Mouse (Mus musculus) cerebellum, postnatal 10 days (tissue): ENCODE results near the gene Plscr5.
"Not testable (repeated sequence)": the region's sequence is repeated elsewhere in the genome, so short reads cannot be mapped to it uniquely, and the experiment has no call there.

ENCODE experiments used
- DNase-seq, 2 experiments: peaks; one replicate each; pipeline ENCODE4 v3.0.0; 2021; ENCODE audit warnings: mixed read lengths in 2 of 2

Gene Plscr5

GRCm38 (mm10) chr9:92192636-92193035 lies at the start of gene Plscr5:
Plscr5 (plus strand) TSS chr9:92192936.
- not testable (repeated sequence) for DNase-seq

DNA sequence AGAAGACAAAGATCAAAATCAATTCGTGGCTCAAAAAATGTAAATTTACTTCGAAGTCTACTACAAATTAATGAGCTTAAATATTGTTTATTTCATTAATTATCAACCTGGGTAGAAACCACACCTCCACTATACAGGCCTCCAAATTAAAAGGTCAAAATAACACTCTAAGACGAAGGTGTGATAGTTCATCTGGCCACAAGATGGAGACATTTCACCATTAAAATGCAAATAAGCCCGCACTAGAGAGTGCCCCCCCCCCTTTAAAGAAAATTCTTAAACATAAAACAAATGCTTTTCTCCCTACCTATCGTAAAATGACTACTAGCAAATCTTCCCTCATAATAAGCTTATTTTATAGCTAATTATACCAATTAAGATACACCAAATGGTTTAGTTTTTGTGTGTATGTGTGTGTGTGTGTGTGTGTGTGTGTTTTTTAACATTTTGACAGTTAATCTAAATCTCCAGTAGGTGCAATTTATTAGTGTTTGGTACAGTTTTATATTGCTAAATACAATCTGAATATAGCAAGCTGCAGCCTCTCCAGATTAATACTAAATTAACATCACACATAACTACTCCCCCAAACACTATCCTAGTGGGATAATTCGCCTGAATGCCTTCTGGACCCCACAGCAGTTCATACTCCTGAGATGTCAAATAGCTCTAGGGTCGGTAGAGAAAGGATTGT lies 45.0 kb upstream of the Plscr5 start:
- DNase-seq, result peak; percentile 54 to 77

DNA sequence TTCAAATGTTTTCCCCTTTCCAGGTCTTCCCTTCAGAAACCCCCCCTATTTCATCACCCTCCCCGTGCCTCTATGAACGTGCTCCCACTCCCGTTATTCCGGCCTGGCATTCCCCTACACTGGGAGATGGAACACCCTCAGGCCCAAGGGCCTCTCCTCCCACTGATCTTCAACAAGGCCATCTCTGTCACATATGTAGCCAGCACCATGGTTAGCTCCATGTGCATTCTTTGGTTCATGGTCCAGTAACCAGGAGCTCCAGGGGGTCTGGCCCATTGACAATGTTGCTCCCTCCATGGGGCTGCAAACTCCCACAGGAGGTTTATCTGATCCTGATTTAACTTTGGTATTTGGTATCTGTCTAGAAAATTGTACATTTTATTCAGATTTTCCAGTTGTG lies 30.5 kb upstream of the Plscr5 start:
- DNase-seq, result no peak

DNA sequence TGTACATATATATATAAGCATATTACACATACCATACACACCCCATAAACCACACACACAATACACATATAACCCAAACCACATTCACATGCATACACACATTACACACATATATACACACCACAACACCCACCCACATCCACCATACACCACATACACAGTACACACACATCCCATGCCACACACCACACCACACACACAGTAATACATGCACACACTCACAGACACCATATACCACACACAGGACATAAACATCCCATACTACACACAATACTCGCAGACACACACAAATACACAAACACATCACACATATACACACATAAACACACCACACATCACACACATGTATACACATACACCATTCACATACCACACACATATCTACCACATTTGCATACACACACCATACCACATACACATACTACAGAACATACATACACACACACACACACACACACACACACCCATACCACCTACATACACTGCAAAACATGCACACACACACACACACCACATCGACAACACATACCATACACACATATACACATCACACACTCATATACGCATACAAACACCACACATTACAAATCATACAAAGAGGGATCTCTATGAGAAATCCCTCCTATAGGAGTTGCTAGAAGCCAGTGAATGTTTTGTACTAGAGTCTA lies 19.3 kb upstream of the Plscr5 start:
- DNase-seq, result no peak

- DNase-seq, result peak; percentile 76 to 77
These were observed 18.3 kb upstream of the Plscr5 start for GRCm38 (mm10) chr9:92174176-92175075.

DNA sequence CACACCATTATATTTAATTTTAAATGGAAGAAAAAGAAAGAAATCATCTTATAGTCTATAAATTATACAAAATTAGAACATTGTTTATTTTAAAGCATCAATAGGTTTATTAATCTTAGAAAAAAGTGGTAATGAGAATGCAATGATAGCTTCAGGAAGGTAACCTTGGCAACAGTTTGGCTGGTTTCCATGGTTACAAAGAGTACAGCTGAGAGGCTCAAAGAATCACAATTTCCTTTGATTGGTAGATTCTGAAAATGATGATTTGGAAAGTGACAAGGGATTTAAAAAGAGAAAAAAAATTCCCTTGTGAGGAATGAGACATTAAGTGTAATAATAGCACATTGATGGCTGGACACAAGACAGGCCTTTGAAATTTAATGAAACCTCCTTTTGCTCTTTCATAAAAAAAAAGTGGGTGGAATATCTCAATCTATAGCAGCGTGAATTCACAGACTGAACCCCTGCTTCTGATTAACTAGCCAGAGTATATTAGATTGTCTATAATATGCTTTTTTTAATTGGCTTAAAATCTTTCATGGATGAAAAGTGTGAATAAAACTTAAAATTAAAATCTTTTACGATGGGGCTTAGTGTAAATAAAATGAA lies 13.8 kb upstream of the Plscr5 start:
- DNase-seq, result peak; percentile 58 to 62

GRCm38 (mm10) chr9:92191295-92191694 lies 1.4 kb upstream of the Plscr5 start:
- no peak for DNase-seq

GRCm38 (mm10) chr9:92198408-92198807 lies 5.7 kb downstream of the Plscr5 start:
- DNase-seq, result peak; percentile 73 to 75

DNA sequence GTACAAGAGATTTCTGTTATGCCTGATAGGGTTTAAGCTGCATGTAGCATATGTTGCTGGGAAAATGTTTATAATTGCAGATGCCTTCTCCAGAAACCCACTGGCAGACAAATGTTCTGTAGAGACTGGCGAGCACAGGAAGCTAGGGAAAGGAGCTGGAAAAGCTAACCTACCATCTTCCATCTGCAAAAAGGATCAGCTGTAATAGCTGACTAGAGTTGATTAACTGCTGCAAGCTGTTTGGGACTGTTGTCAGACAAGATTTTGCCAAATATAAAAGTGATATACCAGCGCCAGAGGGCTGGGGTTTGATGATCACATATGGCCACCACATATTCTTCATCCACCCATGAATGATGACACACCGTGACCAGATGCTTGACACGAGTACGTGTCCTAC lies 6.8 kb downstream of the Plscr5 start:
- peak; percentile 38 to 44 for DNase-seq

GRCm38 (mm10) chr9:92204397-92204796 lies 11.7 kb downstream of the Plscr5 start:
- no peak for DNase-seq

DNA sequence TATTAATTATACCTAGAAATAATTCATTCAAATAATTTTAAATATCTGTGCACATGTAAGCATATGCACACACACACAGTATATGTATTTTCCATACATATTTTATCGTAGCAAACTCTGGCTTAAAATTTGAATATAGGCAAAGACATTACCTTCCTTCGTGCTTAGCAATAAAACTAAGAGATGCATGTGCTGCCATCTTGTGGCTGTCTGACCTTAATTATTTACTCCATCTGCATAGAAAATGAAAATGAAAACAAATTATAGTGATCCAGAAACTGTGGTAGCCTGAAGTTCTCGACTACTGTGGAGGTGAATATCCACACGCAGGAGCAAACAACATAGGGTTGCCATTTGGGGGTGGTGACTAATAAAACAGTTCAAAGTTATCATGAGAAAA lies 14.6 kb downstream of the Plscr5 start:
- peak; percentile 87 to 90 for DNase-seq

- DNase-seq, result peak in 1 of 2 experiments; percentile 25
These were observed 15.0 kb downstream of the Plscr5 start for GRCm38 (mm10) chr9:92207757-92208156.

GRCm38 (mm10) chr9:92209850-92210249 lies 17.1 kb downstream of the Plscr5 start:
- no peak for DNase-seq

- no peak for DNase-seq
These were observed 17.7 kb downstream of the Plscr5 start for GRCm38 (mm10) chr9:92210386-92210967.

- no peak for DNase-seq
These were observed 18.3 kb downstream of the Plscr5 start for GRCm38 (mm10) chr9:92211048-92211447.

DNA sequence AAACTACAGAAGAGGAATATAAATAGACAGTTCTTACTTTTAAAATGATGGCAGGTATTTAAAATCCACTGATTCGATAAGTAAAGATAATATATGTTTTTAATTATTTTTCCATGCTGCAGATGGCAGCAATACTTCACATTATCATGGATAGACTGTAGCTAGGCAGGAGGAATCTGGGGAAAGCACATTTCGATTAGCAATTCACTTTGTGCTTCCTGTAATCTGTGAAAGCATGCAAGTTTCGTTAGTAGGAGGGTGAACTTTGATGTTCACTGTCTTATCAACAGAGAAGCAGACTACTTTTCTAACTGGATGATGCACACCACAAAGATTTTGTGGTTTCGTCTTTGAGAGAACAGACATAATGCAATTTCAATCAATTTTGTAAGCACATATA lies 24.7 kb downstream of the Plscr5 start:
- no peak for DNase-seq

DNA sequence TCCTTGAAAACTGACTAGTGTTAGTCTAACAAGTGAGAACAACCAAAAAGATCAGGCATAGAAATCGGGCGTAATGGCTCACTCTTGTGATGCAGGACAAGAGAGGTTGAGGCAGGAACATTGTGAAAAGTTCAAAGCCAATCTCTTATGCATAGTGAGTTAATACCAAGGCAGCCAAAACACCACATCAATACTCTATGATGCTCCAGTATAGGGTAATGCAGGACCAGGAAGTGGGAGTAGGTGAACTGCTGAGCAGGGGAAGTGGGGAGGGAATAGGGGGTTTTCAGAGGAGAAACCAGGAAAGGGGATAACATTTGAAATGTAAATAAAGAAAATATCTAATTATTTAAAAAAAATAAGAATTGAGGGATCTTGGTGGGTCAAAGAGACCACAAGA lies 25.2 kb downstream of the Plscr5 start:
- no peak for DNase-seq

DNA sequence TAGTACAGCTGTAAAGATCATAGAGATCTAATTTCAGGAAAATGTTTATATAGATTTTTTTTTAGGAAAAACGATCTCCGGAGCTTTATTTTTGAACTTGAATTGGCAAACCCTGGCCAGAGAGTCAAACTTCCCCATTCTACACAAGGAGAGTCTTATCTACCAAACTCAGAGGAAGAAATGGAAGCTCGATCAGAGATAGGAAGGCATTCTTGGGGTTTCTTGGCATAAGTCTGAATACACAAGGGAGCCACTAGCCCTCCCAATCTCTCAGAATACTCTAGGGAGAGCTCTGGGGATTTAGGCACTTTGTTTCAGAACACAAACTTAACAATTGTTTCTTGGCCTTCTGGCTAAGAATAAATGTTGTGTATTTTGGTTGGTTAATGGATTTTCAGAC lies 27.4 kb downstream of the Plscr5 start:
- no peak for DNase-seq

- no peak for DNase-seq
These were observed 28.7 kb downstream of the Plscr5 start for GRCm38 (mm10) chr9:92221480-92221879.

DNA sequence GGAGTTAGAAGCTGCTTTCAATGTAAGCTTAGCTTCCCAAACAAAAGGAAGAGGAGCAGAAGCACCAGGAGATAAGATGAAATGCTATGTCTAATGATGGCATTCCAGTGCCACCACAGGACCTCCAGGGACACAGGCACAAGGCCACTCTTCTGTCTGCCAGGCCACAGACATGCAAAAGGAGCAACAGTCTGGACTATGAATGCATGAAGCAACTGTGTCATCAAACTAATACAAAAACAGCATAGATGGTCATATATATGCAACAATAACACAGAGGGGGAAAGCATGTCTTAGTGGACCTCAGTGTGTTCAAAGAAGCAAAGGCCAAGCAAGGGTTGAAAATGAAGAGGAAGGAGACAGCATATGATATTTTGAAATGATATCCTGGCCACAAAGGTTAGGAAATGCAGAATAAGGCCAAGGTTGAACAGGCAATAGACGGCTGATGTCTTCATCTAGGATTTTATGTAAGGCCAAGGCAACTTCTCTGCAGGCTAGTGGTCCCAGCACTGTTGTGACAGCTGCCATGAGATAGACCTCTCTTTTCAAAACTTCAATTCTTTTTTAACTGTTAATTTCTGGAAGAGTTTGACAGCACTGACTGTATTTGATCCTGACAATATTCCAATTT lies 32.0 kb downstream of the Plscr5 start:
- no peak for DNase-seq

DNA sequence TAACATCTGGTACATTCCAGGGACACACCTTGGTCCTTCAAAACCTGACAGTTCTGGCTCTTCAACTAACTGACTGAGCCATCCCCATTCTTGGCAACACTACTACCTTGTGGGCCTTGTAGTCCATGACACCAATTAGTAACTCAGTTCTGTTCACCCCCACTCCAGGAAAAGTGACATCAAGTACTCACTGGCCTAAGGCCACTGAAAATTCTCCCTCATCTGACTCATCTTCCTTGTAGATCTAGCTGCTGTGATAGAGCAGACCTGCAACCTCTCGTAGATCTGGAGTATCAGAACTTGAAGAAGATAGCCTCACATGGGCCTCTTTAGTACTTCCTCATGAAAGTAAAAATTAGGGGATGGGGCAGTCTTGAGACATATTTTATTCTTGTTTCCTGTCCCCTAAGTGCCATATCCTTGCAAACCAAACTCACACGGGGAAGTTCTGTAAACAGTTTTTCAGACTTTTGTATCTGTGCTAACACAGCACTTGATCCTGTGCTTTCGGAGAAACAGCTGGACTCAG lies 33.5 kb downstream of the Plscr5 start:
- DNase-seq, result no peak

- DNase-seq, result no peak
These were observed 34.1 kb downstream of the Plscr5 start for GRCm38 (mm10) chr9:92226795-92227194.
